Mouse (Mus musculus) E14TG2a.4 (cell line): ENCODE data around the gene Fibcd1.

ENCODE experiments used
- CTCF ChIP-seq: conservative IDR thresholded peaks from 2 replicates; pipeline ENCODE4 v1.5.1; 2014; ENCODE audit warnings: low read length
- POU5F1 ChIP-seq: IDR thresholded peaks from 2 replicates; pipeline ENCODE4 v1.6.1; 2014; ENCODE audit warnings: low read length, borderline replicate concordance

- TF ChIP-seq CTCF (peak; percentile 31; the same call in 1 of the 2 replicates), POU5F1 (no peak)
Measured at GRCm38 (mm10) chr2:31788227-31788626, 57.6 kb downstream of the Fibcd1 start.
